Mouse (Mus musculus) embryonic facial prominence, embryonic 12.5 days (tissue): ENCODE results near the gene Ccl17. TPM values are rescaled to one million over a fixed set of nuclear protein-coding genes. Genes with fewer than 3 reads are reported as not detected.

Experiments used
- ATAC-seq: fragments of 200-750 bp; cut with Nextera tagmentation; 2 replicates; pipeline ENCODE4 v1.8.0; 2017; ENCODE audit not compliant: insufficient number of reproducible peaks, insufficient read depth, low FRiP score, low TSS enrichment
- H3K27ac ChIP-seq: fragments of 300-500 bp; sonication (generic); 2 replicates; pipeline ENCODE4 v1.5.1; 2016; ENCODE audit warnings: mild to moderate bottlenecking
- H3K27me3 ChIP-seq: fragments of 300-500 bp; sonication (generic); 2 replicates; pipeline ENCODE4 v1.6.1; 2016; ENCODE audit warnings: mild to moderate bottlenecking, moderate library complexity
- H3K36me3 ChIP-seq: fragments of 300-500 bp; sonication (generic); 2 replicates; pipeline ENCODE4 v1.6.1; 2016; ENCODE audit warnings: mild to moderate bottlenecking
- H3K4me1 ChIP-seq: fragments of 300-500 bp; sonication (generic); 2 replicates; pipeline ENCODE4 v1.6.1; 2016
- H3K4me2 ChIP-seq: fragments of 300-500 bp; sonication (generic); replicated peaks from 2 replicates; pipeline ENCODE4 v1.6.1; 2016; ENCODE audit warnings: mild to moderate bottlenecking, moderate library complexity
- H3K4me3 ChIP-seq: fragments of 300-500 bp; sonication (generic); 2 replicates; pipeline ENCODE4 v1.5.1; 2016; ENCODE audit warnings: mild to moderate bottlenecking
- H3K9ac ChIP-seq: fragments of 300-500 bp; sonication (generic); 2 replicates; pipeline ENCODE4 v1.6.1; 2016; ENCODE audit warnings: mild to moderate bottlenecking, moderate library complexity
- H3K9me3 ChIP-seq: fragments of 300-500 bp; sonication (generic); 2 replicates; pipeline ENCODE4 v1.6.1; 2016; ENCODE audit warnings: mild to moderate bottlenecking, moderate library complexity
- WGBS: fragments of 180-500 bp; shearing (Covaris S2); methylation state at CpG from one replicate; pipeline ENCODE4 v1.1.7; 2016; 5-methylcytosine and 5-hydroxymethylcytosine counted together
- polyA plus RNA-seq: library from polyadenylated mRNA; unstranded; fragments of >200 nt; fragmentation: Nextera tagmentation; extraction: Ambion mirVana; gene quantifications from 2 replicates; pipeline ENCODE4 v1.2.1, GENCODE M21; 2016

Gene Ccl17
- not detected in 2 replicates for polyA plus RNA-seq

DNA sequence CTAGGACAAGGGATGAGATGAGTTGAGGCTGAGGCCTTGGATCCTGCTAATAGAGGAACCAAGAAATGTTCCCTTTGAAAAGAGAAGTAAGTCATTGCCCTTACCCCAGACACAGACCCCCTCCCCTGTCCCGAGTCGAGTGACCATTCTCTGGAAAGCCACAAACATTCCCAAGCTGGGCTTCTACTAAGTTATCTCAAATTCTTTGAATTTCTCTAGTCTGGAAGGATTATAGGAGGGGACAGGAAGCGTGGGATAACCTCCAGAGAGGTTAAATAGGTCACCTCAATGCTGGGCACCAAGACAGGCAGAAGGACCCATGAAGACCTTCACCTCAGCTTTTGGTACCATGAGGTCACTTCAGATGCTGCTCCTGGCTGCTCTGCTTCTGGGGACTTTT, at the start of gene Ccl17:
Ccl17 (plus strand) TSS at position 301 of the 400 bp plus-strand sequence.
- Histone ChIP-seq H3K9ac (no peak within 1 kb of the TSS), H3K36me3 (no peaks in the 10 kb centered on the region), H3K27ac (no peak within 1 kb of the TSS), H3K4me2 (no peak within 1 kb of the TSS), H3K9me3 (no peaks in the 10 kb centered on the region), H3K4me3 (no peak within 1 kb of the TSS), H3K4me1 (no peaks in the 10 kb centered on the region; the same call in 1 of the 2 replicates), H3K27me3 (no peaks in the 10 kb centered on the region)
- WGBS: 68% methylated on average over 3 of the region's 3 CpGs
- no peak for ATAC-seq

DNA sequence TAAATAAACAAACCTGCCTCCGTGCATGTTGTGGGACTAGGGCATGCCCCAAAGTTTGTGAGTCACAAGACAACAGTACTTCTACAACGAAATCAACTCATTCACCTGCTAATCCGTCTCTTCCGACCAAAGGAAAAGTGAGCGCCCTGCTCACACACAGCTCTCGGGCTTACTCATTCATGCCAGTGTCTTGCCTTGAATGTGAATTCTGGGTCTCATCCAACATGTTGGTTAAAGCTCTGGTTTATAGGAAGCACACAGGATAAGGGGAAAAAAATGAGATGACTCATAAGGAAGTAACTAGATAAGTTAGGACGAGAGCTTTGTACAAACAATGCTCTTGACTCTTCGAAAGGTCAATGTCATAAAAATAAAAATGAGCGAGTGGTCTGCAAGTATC, 43.2 kb upstream of the Ccl17 start:
- Histone ChIP-seq H3K9ac (no peak overlapping the region), H3K9me3 (no peaks in the 10 kb centered on the region), H3K4me3 (no peak overlapping the region), H3K36me3 (no peaks in the 10 kb centered on the region), H3K27me3 (peaks cover 30% of the 10 kb centered on the region), H3K4me2 (no peak overlapping the region), H3K4me1 (peaks cover 6% of the 10 kb centered on the region), H3K27ac (no peak overlapping the region)
- no peak for ATAC-seq
- WGBS: 76% methylated on average over 9 of the region's 9 CpGs

DNA sequence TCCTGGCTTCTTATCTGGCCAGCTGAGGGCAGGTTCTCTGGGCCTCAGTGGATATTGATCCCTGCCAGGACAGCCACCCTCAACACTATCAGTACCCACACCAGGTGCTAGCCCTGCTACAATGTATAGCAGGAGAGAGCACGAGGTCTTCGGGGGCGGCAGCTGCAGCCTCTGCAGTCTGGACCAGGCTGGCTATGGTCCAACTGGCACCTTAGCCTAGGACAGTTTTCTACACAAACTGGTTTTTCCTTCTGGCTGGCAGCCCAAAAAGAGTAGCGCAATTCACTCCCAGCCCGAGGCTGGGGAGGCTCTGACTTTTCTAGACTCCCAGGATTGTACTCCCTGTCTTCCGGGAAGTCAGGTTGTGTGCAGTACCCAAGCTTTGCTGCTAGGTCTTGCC, 39.3 kb upstream of the Ccl17 start:
- Histone ChIP-seq H3K9ac (no peak overlapping the region), H3K36me3 (no peaks in the 10 kb centered on the region), H3K9me3 (no peaks in the 10 kb centered on the region), H3K27ac (no peak overlapping the region), H3K27me3 (peaks cover 47% of the 10 kb centered on the region), H3K4me2 (no peak overlapping the region), H3K4me3 (no peak overlapping the region), H3K4me1 (peaks cover 14% of the 10 kb centered on the region)
- WGBS: 60% methylated on average over 6 of the region's 6 CpGs
- no peak for ATAC-seq

DNA sequence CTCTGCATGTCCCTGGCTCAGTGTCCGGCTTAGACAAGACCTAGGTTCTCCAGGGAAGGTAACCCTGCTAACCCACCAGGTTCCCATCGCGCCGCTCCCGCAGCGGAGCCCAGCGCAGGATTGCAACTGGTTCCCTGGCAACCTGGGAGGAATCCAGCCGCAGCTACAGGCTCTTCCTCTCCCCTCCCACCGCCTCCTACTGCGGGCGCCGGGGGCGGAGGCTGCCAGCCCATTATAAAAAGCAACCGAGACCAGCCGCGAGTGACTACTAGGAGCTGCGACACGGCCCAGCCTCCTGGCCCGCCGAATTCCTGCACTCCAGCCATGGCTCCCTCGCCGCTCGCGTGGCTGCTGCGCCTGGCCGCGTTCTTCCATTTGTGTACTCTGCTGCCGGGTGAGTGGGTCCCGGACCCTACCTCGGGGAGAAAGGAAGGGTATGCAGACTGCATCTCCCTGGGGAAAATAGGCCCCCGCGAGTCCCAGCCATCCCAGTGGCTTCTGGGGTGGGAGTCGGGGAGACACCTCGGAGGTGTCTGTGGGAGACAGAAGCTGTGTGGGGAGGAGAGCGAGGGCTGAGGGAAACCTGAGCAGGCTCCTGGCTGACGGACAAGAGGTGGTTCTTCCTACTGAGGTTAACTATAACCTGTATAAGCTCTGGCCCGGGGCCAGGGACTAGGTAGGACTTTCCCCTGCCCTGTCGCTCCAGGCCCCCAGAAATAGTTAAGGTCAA, 38.1 kb upstream of the Ccl17 start, which contains the start of gene Cx3cl1:
Cx3cl1 (plus strand) TSS at position 69 of the 730 bp plus-strand sequence.
- H3K4me1 ChIP-seq: peaks cover 14% of the 10 kb centered on the region
- ATAC-seq: peak; percentile 59
- no peak within 1 kb of the TSS for H3K27ac ChIP-seq
- H3K4me2 ChIP-seq: peak within 1 kb of the TSS; percentile 78
- H3K4me3 ChIP-seq: peak within 1 kb of the TSS; percentile 44
- H3K27me3 ChIP-seq: peaks cover 47% of the 10 kb centered on the region
- under 1% methylated on average over 38 of the region's 38 CpGs for WGBS
- H3K9me3 ChIP-seq: no peaks in the 10 kb centered on the region
- peak within 1 kb of the TSS; percentile 46; the same call in 1 of the 2 replicates for H3K9ac ChIP-seq
- no peaks in the 10 kb centered on the region for H3K36me3 ChIP-seq

DNA sequence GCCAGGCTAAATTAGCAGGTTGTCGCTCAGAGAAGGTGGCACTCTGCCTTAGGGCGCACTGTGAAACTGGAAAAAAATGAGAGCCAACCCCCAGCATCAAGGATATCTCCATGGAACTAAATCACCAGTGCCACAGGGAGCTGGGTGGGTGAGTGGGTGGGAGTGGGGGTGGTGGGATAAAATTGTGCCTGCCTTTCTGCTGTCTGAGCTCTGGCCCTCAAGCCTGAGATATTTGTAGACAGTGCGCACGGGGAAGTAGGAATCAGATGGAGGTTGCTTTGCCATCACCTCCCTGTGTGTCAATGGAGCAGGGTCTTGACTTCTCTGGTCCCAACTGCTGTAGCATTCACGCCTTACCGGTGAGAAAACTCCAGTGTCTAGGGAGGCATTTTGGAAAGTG, 37.2 kb upstream of the Ccl17 start:
- Histone ChIP-seq H3K9ac (no peak overlapping the region), H3K9me3 (no peaks in the 10 kb centered on the region), H3K4me2 (peak overlapping the region; percentile 78; the same call in 1 of the 2 replicates), H3K4me1 (peaks cover 16% of the 10 kb centered on the region), H3K27ac (no peak overlapping the region), H3K36me3 (no peaks in the 10 kb centered on the region), H3K27me3 (peaks cover 47% of the 10 kb centered on the region), H3K4me3 (no peak overlapping the region)
- no peak for ATAC-seq
- WGBS: 48% methylated on average over 6 of the region's 6 CpGs

DNA sequence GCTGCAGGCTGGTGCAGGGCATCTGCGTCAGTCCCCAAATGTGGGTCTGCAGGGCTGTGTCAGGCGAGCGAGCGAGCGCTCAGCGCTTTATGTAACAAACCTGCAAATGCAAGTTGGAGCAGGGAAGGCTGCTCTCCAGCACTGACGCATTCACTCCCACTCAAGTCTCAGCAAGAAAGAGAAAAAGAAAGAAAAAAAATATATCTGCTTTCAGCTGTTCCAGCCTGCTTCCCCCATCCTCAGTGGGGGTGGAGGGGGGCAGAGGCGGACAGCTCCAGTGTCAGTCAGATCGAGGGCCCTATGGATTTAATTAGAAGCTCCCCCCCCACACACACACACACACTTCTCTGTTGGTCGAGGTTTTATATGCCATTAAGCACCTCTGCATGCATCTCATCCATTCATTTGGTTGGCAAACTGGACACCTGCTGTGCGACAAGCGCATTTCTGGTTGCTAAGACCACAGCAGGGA, 36.5 kb upstream of the Ccl17 start:
- H3K4me2 ChIP-seq: no peak overlapping the region
- no peaks in the 10 kb centered on the region for H3K36me3 ChIP-seq
- peaks cover 23% of the 10 kb centered on the region for H3K4me1 ChIP-seq
- peaks cover 43% of the 10 kb centered on the region for H3K27me3 ChIP-seq
- H3K9ac ChIP-seq: no peak overlapping the region
- WGBS: 15% methylated on average over 12 of the region's 12 CpGs
- no peak overlapping the region for H3K4me3 ChIP-seq
- no peaks in the 10 kb centered on the region for H3K9me3 ChIP-seq
- no peak for ATAC-seq
- no peak overlapping the region for H3K27ac ChIP-seq

DNA sequence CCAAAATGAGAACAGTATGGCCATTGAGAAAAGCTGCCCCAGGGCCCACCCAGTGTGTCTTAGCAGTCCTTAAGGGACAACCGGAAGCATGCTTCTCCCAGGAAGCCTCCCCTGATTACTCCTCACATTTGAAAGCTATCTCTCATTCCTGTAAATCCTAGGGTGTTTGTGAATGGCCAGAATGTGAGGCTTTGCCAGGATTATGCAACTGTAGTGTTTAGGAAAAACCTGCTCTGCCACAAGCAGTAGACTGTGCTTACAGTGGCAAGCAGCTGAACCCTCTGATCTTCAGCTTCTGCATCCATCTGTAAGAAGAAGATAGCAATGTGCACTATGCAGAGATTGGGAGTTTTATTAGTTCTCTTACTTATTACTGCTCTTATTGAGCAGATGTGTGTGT, 35.7 kb upstream of the Ccl17 start:
- H3K9ac ChIP-seq: no peak overlapping the region
- peaks cover 24% of the 10 kb centered on the region for H3K4me1 ChIP-seq
- ATAC-seq: no peak
- H3K4me2 ChIP-seq: no peak overlapping the region
- WGBS: 80% methylated on average over 1 of the region's 1 CpGs
- peaks cover 40% of the 10 kb centered on the region for H3K27me3 ChIP-seq
- no peaks in the 10 kb centered on the region for H3K9me3 ChIP-seq
- no peak overlapping the region for H3K27ac ChIP-seq
- H3K4me3 ChIP-seq: no peak overlapping the region
- no peaks in the 10 kb centered on the region for H3K36me3 ChIP-seq

DNA sequence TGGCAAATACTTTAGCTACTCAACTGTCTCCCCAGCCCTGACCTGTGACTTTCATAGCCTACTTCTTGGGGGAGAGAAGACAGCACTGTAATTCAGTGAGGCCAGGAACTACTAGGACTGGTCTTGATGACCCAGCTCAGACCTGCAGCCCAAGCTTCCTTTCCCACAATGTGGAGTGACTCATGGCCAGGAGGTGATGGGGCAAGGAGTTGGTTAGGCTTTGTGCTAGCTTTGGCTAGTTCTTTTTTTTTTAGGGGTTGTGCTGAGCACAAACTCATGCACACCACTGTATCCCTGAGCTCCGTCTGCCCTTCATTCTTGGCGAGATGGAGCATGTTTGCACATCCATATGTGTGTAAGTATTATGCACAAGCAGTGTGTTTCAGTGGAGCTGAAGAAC, 33.9 kb upstream of the Ccl17 start:
- ATAC-seq: no peak
- Histone ChIP-seq H3K36me3 (no peaks in the 10 kb centered on the region), H3K27me3 (peaks cover 24% of the 10 kb centered on the region)

DNA sequence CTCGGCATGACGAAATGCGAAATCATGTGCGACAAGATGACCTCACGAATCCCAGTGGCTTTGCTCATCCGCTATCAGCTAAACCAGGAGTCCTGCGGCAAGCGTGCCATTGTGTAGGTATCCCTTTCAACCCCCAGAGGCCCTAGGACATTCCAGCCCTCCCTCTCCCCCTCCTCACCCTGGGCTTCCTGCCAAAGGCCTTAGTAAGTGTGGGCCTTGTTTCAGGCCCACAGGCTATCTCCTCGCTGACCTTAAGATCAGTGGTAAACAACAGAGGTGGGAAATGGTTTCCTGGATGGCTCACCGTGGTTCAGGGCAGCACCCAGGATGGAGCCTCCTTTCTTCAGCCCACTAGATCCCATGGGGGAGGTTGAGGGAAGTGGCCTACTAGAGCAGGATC, 32.2 kb upstream of the Ccl17 start:
- Histone ChIP-seq H3K27me3 (peaks cover 12% of the 10 kb centered on the region), H3K4me1 (peaks cover 23% of the 10 kb centered on the region), H3K9me3 (no peaks in the 10 kb centered on the region), H3K36me3 (no peaks in the 10 kb centered on the region), H3K4me2 (no peak overlapping the region), H3K9ac (no peak overlapping the region), H3K4me3 (no peak overlapping the region), H3K27ac (peak overlapping the region; percentile 55)
- ATAC-seq: no peak
- WGBS: 50% methylated on average over 10 of the region's 10 CpGs

More for the DNA sequence above, 33.9 kb upstream of the Ccl17 start:
- Histone ChIP-seq H3K4me1 (peaks cover 24% of the 10 kb centered on the region), H3K4me2 (no peak overlapping the region), H3K27ac (no peak overlapping the region), H3K9me3 (no peaks in the 10 kb centered on the region), H3K9ac (no peak overlapping the region), H3K4me3 (no peak overlapping the region)
- WGBS: 86% methylated on average over 2 of the region's 2 CpGs

DNA sequence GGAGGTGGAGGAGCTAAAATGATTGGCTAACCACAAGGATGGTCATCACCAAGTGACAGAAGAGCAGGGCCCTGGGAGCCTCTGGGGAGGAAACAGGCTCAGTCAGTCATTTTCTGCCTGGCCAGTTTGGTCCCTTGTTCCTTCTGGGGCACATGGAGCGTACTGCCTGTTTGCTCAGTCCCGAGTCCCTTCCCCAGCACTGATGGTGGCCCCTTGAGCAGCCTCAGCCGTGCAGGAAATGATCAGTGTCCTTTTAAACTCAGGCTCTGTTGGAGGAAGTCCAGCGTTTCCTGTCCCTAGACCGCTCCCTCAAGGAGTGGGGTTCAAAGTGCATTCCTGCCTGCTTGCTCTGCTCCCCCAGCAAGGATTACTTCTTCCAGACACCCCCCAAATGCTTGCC, 31.8 kb upstream of the Ccl17 start:
- Histone ChIP-seq H3K27me3 (peaks cover 8% of the 10 kb centered on the region), H3K9me3 (no peaks in the 10 kb centered on the region), H3K9ac (no peak overlapping the region), H3K27ac (peak overlapping the region; percentile 55), H3K4me1 (peaks cover 21% of the 10 kb centered on the region), H3K4me2 (no peak overlapping the region), H3K36me3 (no peaks in the 10 kb centered on the region), H3K4me3 (no peak overlapping the region)
- WGBS: 26% methylated on average over 5 of the region's 5 CpGs
- ATAC-seq: no peak

DNA sequence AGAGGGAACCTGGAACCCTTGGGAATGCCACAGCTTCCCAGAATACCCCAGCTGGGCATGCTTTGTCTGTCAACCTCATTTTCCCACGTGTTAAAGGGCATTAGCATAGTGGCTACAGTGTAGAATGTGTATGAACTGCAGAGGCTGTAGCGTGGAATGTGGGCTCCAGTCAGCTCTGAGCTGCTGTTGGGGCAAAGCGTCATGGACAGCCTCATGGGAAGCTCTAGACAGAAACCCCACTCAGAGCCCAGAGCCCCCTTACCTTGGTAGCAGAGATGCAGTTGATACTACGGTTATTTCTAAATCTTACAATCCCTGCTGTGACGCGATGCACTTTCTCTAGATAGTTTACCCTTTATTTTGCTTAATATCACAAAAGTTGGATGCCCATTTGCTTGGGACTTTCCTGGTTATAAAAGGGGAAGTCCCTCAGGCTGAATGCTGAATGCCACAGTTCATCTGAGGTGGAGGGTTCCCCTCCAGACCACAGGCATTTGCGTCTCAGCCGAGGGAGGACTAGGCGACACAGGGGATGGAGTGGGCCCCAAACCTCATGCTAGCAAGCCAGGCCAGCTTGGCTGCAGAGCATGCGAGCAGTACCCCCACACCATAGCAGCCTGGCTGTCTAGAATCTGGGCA, 31.2 kb upstream of the Ccl17 start:
- Histone ChIP-seq H3K9me3 (no peaks in the 10 kb centered on the region), H3K27me3 (peaks cover 2% of the 10 kb centered on the region; the same call in 1 of the 2 replicates), H3K4me1 (peaks cover 16% of the 10 kb centered on the region), H3K4me2 (no peak overlapping the region), H3K9ac (no peak overlapping the region), H3K36me3 (no peaks in the 10 kb centered on the region), H3K4me3 (no peak overlapping the region), H3K27ac (no peak overlapping the region; the same call in 1 of the 2 replicates)
- 66% methylated on average over 10 of the region's 10 CpGs for WGBS
- ATAC-seq: no peak
